Mouse (Mus musculus) limb, embryonic 12.5 days (tissue): Measurements from ENCODE around the gene Emp1. TPM values are rescaled to one million over a fixed set of nuclear protein-coding genes. Genes with fewer than 3 reads are reported as not detected.

Experiments used
- ATAC-seq: fragments of 200-750 bp; cut with Nextera tagmentation; 2 replicates; pipeline ENCODE4 v1.8.0; 2017; ENCODE audit warnings: low read depth, moderate TSS enrichment; ENCODE audit not compliant: insufficient number of reproducible peaks, insufficient read depth, low FRiP score, low TSS enrichment
- H3K27ac ChIP-seq: fragments of 300-500 bp; sonication (generic); 2 replicates; pipeline ENCODE4 v1.5.1; 2016; ENCODE audit warnings: mild to moderate bottlenecking, moderate library complexity
- H3K27me3 ChIP-seq: fragments of 300-500 bp; sonication (generic); 2 replicates; pipeline ENCODE4 v1.6.1; 2016; ENCODE audit warnings: mild to moderate bottlenecking, moderate library complexity
- H3K36me3 ChIP-seq: fragments of 300-500 bp; sonication (generic); 2 replicates; pipeline ENCODE4 v1.6.1; 2016; ENCODE audit warnings: mild to moderate bottlenecking, moderate library complexity
- H3K4me1 ChIP-seq: fragments of 300-500 bp; sonication (generic); replicated peaks from 2 replicates; pipeline ENCODE4 v1.6.1; 2016
- H3K4me2 ChIP-seq: fragments of 300-500 bp; sonication (generic); 2 replicates; pipeline ENCODE4 v1.6.1; 2016; ENCODE audit warnings: mild to moderate bottlenecking, moderate library complexity
- H3K4me3 ChIP-seq: fragments of 300-500 bp; sonication (generic); replicated peaks from 2 replicates; pipeline ENCODE4 v1.5.1; 2016; ENCODE audit warnings: mild to moderate bottlenecking
- H3K9ac ChIP-seq: fragments of 300-500 bp; sonication (generic); replicated peaks from 2 replicates; pipeline ENCODE4 v1.6.1; 2016; ENCODE audit warnings: mild to moderate bottlenecking, moderate library complexity
- H3K9me3 ChIP-seq: fragments of 300-500 bp; sonication (generic); 2 replicates; pipeline ENCODE4 v1.6.1; 2016; ENCODE audit warnings: mild to moderate bottlenecking, moderate library complexity
- WGBS: fragments of 180-500 bp; shearing (Covaris S2); methylation state at CpG from one replicate; pipeline ENCODE4 v1.1.7; 2016; 5-methylcytosine and 5-hydroxymethylcytosine counted together
- polyA plus RNA-seq: library from polyadenylated mRNA; unstranded; fragments of >200 nt; fragmentation: Nextera tagmentation; extraction: Ambion mirVana; gene quantifications from 2 replicates; pipeline ENCODE4 v1.2.1, GENCODE M21; 2016

The Emp1 gene
- 38.0 and 39.4 TPM in 2 replicates for polyA plus RNA-seq

DNA sequence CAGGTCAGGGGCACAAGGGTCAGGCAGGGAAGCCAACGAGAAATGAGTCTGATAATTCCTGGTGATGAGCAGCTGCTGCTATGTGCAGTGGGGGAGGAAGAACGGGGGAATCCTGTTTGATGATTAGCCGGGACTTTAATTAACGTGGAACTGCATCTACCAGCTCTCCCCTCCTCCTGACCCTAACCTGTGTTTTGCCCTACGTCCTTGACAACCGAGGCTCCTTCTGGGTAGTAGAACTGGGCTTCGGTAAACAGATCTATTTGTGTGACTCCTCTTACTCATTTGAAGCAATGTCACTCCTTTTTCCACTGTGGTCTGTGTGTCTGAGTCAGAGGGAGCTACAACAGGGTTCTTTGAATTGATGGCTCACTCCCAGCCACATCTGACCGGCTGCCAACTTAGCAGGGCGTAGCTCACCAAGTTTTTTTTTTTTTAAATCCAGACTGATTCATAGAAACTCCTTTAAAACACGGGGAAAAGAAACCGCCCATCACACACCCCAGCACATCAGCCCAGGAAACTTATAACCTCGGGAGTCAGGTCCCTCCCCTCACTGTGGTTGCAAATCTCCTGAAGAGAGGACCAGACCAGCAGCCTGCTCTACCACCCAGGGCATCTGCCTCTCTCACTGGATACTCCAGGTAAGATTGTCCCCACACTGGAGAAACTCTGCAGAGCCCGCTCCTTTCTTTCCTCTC lies at the start of gene Emp1:
Gene Emp1 (plus strand): TSS at position 87 of the 701 bp plus-strand sequence.
- Histone ChIP-seq H3K4me1 (peaks cover 51% of the 10 kb centered on the region), H3K4me3 (peak within 1 kb of the TSS; percentile 37), H3K9ac (peak within 1 kb of the TSS; percentile 44), H3K27me3 (no peaks in the 10 kb centered on the region), H3K27ac (peak within 1 kb of the TSS; percentile 94), H3K36me3 (no peaks in the 10 kb centered on the region), H3K9me3 (no peaks in the 10 kb centered on the region), H3K4me2 (peak within 1 kb of the TSS; percentile 51)
- peak; percentile 52 for ATAC-seq
- WGBS: 39% methylated on average over 13 of the region's 13 CpGs

DNA sequence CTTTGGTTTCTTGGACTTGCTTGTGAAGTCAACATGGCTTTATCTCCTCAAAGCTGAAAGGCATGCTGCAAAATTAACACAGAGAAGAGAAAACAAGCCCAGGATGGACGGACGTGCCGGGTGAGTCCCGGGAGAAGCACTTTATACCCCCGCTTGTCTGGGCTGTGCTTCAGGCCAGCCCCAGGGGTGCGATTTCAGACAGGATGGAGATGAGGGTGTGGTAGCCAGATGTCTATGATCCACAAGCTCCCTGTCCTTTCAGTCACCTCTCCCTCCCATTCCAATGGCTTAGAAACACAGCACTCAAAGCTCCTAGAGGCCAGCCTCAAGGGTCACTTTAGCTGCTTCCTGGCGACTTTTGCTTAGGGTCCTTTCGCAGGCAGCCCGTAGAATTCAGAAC lies 48.4 kb upstream of the Emp1 start:
- no peaks in the 10 kb centered on the region for H3K36me3 ChIP-seq
- H3K9ac ChIP-seq: no peak overlapping the region
- no peak overlapping the region for H3K27ac ChIP-seq
- no peaks in the 10 kb centered on the region for H3K27me3 ChIP-seq
- H3K4me2 ChIP-seq: no peak overlapping the region
- H3K9me3 ChIP-seq: no peaks in the 10 kb centered on the region
- no peak for ATAC-seq
- 43% methylated on average over 9 of the region's 9 CpGs for WGBS
- no peak overlapping the region for H3K4me3 ChIP-seq
- H3K4me1 ChIP-seq: peaks cover 15% of the 10 kb centered on the region

DNA sequence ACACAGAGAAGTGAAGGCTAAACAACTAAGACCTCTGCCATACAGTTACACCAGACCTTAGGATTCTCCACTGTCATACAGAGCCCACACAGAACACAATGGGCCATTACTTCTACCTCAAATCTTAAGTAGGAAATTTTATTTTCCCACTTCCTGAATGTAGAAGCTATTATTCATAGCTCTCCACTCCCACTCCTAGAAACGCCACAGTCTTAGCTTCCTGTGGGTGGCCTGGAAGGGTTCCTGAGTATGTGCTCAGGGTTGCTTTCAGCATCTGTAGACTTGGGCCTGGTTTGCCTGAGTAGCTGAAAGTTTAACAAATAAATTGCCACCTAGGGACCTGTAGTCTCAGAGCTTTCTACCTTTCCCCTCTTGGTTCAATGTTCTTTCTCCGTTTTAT lies 46.2 kb upstream of the Emp1 start:
- no peaks in the 10 kb centered on the region for H3K9me3 ChIP-seq
- no peak overlapping the region for H3K27ac ChIP-seq
- 78% methylated on average over 2 of the region's 2 CpGs for WGBS
- no peaks in the 10 kb centered on the region for H3K27me3 ChIP-seq
- H3K36me3 ChIP-seq: no peaks in the 10 kb centered on the region
- no peak overlapping the region for H3K4me3 ChIP-seq
- H3K9ac ChIP-seq: no peak overlapping the region
- peaks cover 15% of the 10 kb centered on the region for H3K4me1 ChIP-seq
- H3K4me2 ChIP-seq: no peak overlapping the region
- ATAC-seq: no peak

DNA sequence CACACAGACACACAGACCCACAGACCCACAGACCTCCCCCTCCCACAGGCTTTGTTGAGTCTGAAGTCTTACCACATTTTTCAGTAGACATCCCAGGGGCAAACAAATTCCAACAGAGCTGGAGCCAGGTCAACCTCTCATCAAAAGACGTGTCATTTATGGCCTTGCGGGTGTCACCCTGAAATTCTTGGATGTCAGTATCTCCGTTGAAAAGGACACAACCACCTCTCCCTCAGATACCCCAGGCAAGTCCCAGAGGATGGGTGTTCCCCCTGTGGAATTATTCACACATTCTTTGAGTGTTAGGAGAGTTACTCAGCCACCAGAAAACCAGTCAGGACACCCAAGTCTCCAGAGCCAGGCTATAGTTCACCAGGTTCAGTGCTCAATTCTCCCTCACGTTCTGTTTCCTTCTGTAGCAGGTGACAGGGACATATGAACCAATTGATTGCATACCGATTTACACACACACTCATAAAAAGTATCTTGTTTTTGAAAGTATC lies 42.9 kb upstream of the Emp1 start:
- no peak for ATAC-seq

DNA sequence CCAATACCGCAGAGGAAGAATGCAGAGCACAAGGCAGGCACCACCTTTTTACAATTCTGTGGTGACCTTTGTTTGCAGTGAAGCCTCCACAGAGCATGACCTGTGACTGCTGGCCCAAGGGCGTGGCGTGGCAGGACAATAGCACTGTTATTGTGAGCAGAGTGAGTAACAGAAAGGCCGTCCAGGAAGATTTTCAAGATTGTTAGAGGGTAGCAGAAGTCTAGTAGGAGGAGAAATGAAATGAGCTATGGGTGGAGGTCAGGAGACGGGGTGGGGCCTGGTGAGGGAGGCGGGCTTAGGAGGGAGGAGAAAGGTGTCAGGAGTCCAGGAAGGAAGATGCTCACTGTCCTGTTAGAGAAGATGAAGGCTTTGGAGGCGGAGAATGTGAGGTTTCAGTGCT lies 39.6 kb upstream of the Emp1 start:
- no peak for ATAC-seq
- Histone ChIP-seq H3K4me3 (no peak overlapping the region), H3K4me2 (no peak overlapping the region), H3K27me3 (no peaks in the 10 kb centered on the region), H3K36me3 (no peaks in the 10 kb centered on the region), H3K9ac (no peak overlapping the region), H3K4me1 (peaks cover 13% of the 10 kb centered on the region), H3K9me3 (no peaks in the 10 kb centered on the region), H3K27ac (peak overlapping the region; percentile 13)
- WGBS: 81% methylated on average over 7 of the region's 7 CpGs

More for the DNA sequence above, 42.9 kb upstream of the Emp1 start:
- H3K9me3 ChIP-seq: no peaks in the 10 kb centered on the region
- no peaks in the 10 kb centered on the region for H3K36me3 ChIP-seq
- no peak overlapping the region for H3K27ac ChIP-seq
- H3K4me3 ChIP-seq: no peak overlapping the region
- no peak overlapping the region for H3K4me2 ChIP-seq
- WGBS: 59% methylated on average over 5 of the region's 5 CpGs
- H3K9ac ChIP-seq: no peak overlapping the region
- H3K27me3 ChIP-seq: no peaks in the 10 kb centered on the region
- H3K4me1 ChIP-seq: peaks cover 20% of the 10 kb centered on the region

DNA sequence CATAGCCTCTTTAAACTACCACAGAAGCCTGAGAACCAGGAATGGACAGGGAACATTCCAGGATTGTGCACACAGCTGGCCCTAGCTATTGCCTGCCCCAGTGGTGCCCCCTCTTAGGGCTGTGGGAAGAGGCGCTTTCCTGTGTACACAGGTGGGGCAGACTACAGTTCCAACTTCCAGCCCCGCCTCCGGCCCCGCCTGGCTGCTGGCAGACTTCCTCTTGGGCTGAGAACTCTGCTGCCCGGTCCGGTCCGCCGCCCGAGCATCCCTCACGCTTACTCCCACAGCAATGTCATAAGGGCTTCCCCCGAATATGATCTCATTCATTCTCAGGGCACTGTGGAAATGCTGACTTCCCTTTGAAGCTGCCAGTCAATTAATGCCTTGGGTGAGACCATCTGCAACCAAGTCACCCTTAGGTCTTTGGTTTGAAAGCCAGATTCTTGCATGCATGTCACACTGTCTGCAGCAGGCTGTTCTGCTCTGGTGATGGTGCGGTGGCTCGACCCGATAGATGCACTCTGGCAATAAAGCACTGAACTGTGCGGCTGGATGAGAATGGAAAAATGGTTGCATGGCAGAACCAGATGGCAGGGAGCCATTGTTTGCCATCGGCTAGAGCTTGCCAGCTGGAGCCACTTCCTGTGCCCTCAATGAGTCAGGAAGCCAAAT lies 38.9 kb upstream of the Emp1 start:
- Histone ChIP-seq H3K9me3 (no peaks in the 10 kb centered on the region), H3K36me3 (no peaks in the 10 kb centered on the region), H3K27me3 (no peaks in the 10 kb centered on the region), H3K9ac (0 out of 2 replicates have a peak overlapping the region, but pooled peaks have one; percentile 31), H3K4me1 (peaks cover 13% of the 10 kb centered on the region), H3K4me2 (peak overlapping the region; percentile 31), H3K27ac (peak overlapping the region; percentile 13; the same call in 1 of the 2 replicates), H3K4me3 (no peak overlapping the region)
- WGBS: 50% methylated on average over 16 of the region's 16 CpGs
- peak; percentile 69 for ATAC-seq

DNA sequence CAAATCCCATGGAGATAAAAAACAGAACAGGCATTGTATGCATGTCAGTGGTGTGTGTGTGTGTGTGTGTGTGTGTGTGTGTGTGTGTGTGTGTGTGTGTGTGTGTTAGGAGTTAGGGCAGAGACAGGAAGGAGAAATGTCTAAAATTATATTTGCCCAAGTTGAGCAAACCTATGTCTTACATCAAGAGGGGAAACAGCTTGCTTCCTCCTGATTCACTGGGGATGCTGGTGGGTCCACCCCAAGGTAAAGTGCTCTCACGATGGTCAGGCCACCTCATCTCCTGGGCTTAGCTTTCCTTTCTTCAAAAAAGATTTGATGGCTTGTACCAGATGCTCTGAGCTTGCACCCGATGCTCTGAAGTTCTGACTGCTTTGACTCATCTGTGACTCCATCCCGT lies 38.2 kb upstream of the Emp1 start:
- Histone ChIP-seq H3K9ac (no peak overlapping the region), H3K27ac (no peak overlapping the region), H3K4me3 (no peak overlapping the region), H3K4me2 (no peak overlapping the region), H3K36me3 (no peaks in the 10 kb centered on the region), H3K4me1 (peaks cover 13% of the 10 kb centered on the region), H3K9me3 (no peaks in the 10 kb centered on the region), H3K27me3 (no peaks in the 10 kb centered on the region)
- ATAC-seq: no peak
- 80% methylated on average over 3 of the region's 3 CpGs for WGBS

DNA sequence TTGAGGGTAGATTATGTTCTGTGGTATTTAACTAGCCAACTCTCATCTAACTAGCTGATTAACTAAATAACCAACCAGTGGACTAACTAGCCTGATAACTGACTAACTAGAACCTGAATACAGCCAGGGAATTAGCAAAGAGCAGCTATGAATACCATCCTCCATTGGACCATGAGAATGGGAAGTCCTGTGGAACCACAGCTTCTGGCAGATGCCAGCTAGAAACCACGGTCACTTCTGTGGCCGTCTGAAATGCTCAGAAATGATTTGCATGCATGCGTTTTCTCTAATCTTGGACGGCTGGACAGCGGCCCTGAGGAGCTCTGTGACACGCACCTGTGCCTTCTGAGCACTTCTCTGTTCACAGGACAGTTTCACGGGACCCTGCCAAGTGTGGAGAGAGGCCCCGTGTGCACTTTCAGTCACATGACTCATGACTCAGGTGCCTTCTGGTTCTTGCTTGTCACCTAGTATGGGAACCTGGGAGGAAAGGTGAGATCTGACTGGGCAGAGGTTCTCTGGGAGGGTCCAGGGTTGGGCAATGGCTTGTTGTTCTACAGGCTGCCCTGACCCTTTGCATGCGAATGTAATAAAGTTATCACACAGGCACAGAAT lies 37.6 kb upstream of the Emp1 start:
- Histone ChIP-seq H3K27ac (no peak overlapping the region), H3K4me3 (no peak overlapping the region), H3K9me3 (no peaks in the 10 kb centered on the region), H3K36me3 (no peaks in the 10 kb centered on the region), H3K4me1 (peaks cover 13% of the 10 kb centered on the region), H3K4me2 (no peak overlapping the region), H3K9ac (no peak overlapping the region), H3K27me3 (no peaks in the 10 kb centered on the region)
- no peak for ATAC-seq
- 88% methylated on average over 9 of the region's 9 CpGs for WGBS

DNA sequence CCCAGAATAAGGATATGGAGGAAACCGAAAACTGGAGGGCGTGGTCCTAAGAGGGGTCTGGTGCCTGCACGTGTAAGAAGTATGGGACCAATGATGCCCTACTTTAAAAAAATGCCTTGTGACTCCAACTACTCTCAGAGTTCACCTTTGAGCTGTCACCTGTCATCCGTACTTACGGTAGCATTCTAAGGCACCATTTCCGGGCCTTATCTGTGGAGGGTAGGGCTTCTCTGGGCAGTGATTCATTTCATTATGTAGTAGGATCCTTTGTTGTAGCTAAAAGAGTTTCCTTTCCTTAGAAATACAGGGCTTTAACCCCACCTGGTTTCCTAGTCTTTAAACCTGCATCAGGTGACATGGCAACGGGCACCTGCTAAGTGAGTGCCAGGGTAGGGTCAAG lies 35.5 kb upstream of the Emp1 start:
- H3K4me3 ChIP-seq: no peak overlapping the region
- no peak for ATAC-seq
- no peak overlapping the region for H3K9ac ChIP-seq
- no peaks in the 10 kb centered on the region for H3K27me3 ChIP-seq
- no peak overlapping the region for H3K27ac ChIP-seq
- H3K9me3 ChIP-seq: no peaks in the 10 kb centered on the region
- 84% methylated on average over 7 of the region's 7 CpGs for WGBS
- no peak overlapping the region for H3K4me2 ChIP-seq
- peaks cover 13% of the 10 kb centered on the region for H3K4me1 ChIP-seq
- H3K36me3 ChIP-seq: no peaks in the 10 kb centered on the region

DNA sequence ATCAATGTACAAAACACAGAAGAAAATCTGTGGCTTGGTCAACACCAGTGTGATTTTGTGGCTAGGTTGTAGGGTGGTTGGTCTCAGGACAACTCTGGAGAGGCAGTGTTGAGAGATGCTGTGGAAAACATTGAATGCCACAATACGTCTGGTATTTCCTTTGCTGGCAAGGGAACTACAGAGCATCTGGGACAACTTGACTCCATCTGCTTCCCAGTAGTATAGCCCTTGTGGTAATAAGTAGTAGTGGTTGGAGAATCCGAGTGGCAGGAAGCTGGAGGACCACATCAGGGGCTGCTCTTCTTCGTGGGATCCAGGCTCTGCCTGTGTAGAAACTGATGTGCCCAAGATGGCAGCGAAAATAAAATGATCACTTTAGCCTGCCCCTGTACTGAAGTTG lies 30.4 kb upstream of the Emp1 start:
- Histone ChIP-seq H3K4me1 (peaks cover 28% of the 10 kb centered on the region), H3K4me2 (no peak overlapping the region), H3K36me3 (no peaks in the 10 kb centered on the region), H3K27me3 (no peaks in the 10 kb centered on the region), H3K9me3 (no peaks in the 10 kb centered on the region), H3K4me3 (no peak overlapping the region), H3K9ac (no peak overlapping the region), H3K27ac (peak overlapping the region; percentile 88)
- ATAC-seq: no peak
- WGBS: 71% methylated on average over 4 of the region's 4 CpGs

DNA sequence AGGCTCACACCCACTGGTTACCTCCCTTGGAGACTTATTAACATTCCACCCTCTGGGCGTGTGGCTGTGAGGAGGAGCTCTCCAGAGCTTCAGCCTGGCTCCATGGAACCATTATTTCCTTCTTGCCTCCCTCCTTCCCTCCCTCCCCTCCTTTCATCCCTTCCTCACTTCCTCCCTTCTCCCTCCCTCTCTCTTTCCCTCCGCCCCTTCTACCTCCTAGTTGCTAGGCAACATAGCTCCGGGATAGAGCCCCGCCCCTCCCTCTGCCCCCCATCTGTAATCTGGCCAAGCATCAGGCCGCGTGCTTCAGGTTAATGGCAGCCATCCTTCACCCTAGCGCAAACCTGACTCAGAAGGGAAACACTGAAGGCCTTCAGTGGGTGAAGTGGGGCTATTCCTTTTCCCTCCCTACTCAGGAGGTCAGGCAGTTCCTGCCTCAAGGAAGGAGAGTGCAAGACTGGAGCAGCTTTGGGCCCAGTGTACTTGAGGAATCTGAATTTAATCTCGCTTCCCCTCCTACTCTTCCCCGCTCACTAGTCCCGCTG lies 29.5 kb upstream of the Emp1 start:
- Histone ChIP-seq H3K4me1 (peaks cover 28% of the 10 kb centered on the region), H3K9ac (no peak overlapping the region), H3K9me3 (no peaks in the 10 kb centered on the region), H3K27me3 (no peaks in the 10 kb centered on the region), H3K36me3 (no peaks in the 10 kb centered on the region), H3K27ac (peak overlapping the region; percentile 88), H3K4me2 (peak overlapping the region; percentile 23), H3K4me3 (no peak overlapping the region)
- ATAC-seq: peak; percentile 69
- WGBS: 18% methylated on average over 10 of the region's 10 CpGs
